Mouse (Mus musculus) megakaryocyte, embryonic 14.5 days (primary cell): ENCODE measurements around the gene Plcb2.

Source experiments
- FLI1 ChIP-seq: IDR thresholded peaks from 2 replicates; pipeline ENCODE4 v1.6.1; 2012; ENCODE audit warnings: low read length, inconsistent platforms, mixed read lengths
- GATA1 ChIP-seq: IDR thresholded peaks from 3 replicates; pipeline ENCODE4 v1.6.1; 2012; ENCODE audit warnings: mixed read lengths, low read length, inconsistent platforms, borderline replicate concordance

- TF ChIP-seq FLI1 (peak; percentile 50; the same call in 1 of the 2 replicates), GATA1 (peak; percentile 57; the same call in 2 of the 3 replicates)
These were observed 27.9 kb upstream of the Plcb2 start for GRCm38 (mm10) chr2:118756103-118756502.
